Mouse (Mus musculus) C2C12 (cell line): ENCODE measurements around the gene Elf1. TPM values are rescaled to one million over a fixed set of nuclear protein-coding genes. Genes with fewer than 3 reads are reported as not detected.

Experiments used
- H3K27me3 ChIP-seq: one replicate; pipeline ENCODE4 v1.6.1; 2011; ENCODE audit not compliant: control insufficient read depth, insufficient read depth, insufficient read length
- H3K36me3 ChIP-seq: one replicate; pipeline ENCODE4 v1.6.1; 2011; ENCODE audit not compliant: control insufficient read depth, insufficient read depth
- H3K4me3 ChIP-seq: one replicate; pipeline ENCODE4 v1.5.1; 2011; ENCODE audit warnings: mild to moderate bottlenecking, control low read depth; ENCODE audit not compliant: poor library complexity, insufficient read depth, severe bottlenecking
- H3K79me2 ChIP-seq: one replicate; pipeline ENCODE4 v1.6.1; 2011; ENCODE audit not compliant: control insufficient read depth, insufficient read depth
- H3K79me3 ChIP-seq: one replicate; pipeline ENCODE4 v1.6.1; 2011; ENCODE audit warnings: low read depth, control low read depth
- H3ac ChIP-seq: one replicate; pipeline ENCODE3; 2011; ENCODE audit warnings: low read depth; ENCODE audit not compliant: control insufficient read depth, insufficient read length
- CEBPB ChIP-seq: IDR thresholded peaks from one replicate; pipeline ENCODE4 v1.6.1; 2011; ENCODE audit warnings: low read depth, mild to moderate bottlenecking, control low read depth, moderate library complexity
- CTCF ChIP-seq: IDR thresholded peaks from one replicate; pipeline ENCODE4 v1.5.1; 2011; ENCODE audit not compliant: control insufficient read depth, insufficient read depth, insufficient read length
- FOSL1 ChIP-seq: IDR thresholded peaks from one replicate; pipeline ENCODE4 v1.8.0; 2011; ENCODE audit warnings: mild to moderate bottlenecking, low read length; ENCODE audit not compliant: poor library complexity, insufficient read depth, severe bottlenecking
- MAX ChIP-seq: IDR thresholded peaks from one replicate; pipeline ENCODE4 v1.6.1; 2011; ENCODE audit warnings: mild to moderate bottlenecking, control low read depth
- MYOD1 ChIP-seq: IDR thresholded peaks from one replicate; pipeline ENCODE4 v1.6.1; 2011; ENCODE audit warnings: low read depth; ENCODE audit not compliant: control insufficient read depth, insufficient read length
- MYOG ChIP-seq: IDR thresholded peaks from one replicate; pipeline ENCODE4 v1.6.1; 2011; ENCODE audit not compliant: control insufficient read depth, insufficient read length; ENCODE audit errors: extremely low read depth
- USF1 ChIP-seq: IDR thresholded peaks from one replicate; pipeline ENCODE4 v1.6.1; 2011; ENCODE audit warnings: low read depth, mild to moderate bottlenecking, control low read depth, moderate library complexity
- polyA plus RNA-seq: library from polyadenylated mRNA; unstranded; fragments of >200 nt; fragmentation: generic; extraction: Trizol; gene quantifications from one replicate; pipeline ENCODE4 v1.2.1, GENCODE M21; 2012; ENCODE audit warnings: missing spikeins

Elf1 gene
- polyA plus RNA-seq, 1 experiment: 3.4 TPM

- H3K27me3 ChIP-seq: no peaks in the 10 kb centered on the region
- TF ChIP-seq MYOG (no peak), FOSL1 (no peak), CTCF (no peak), CEBPB (no peak), USF1 (no peak), MAX (no peak), MYOD1 (no peak)
- H3K4me3 ChIP-seq: no peak overlapping the region
- H3K79me2 ChIP-seq: no peaks in the 10 kb centered on the region
- H3ac ChIP-seq: no peak overlapping the region
- H3K36me3 ChIP-seq: no peaks in the 10 kb centered on the region
- H3K79me3 ChIP-seq: no peaks in the 10 kb centered on the region
Observed at GRCm38 (mm10) chr14:79508662-79509305, 27.8 kb downstream of the Elf1 start.

GRCm38 (mm10) chr14:79511521-79511920 lies 30.5 kb downstream of the Elf1 start:
- H3K27me3 ChIP-seq: no peaks in the 10 kb centered on the region
- peaks cover under 1% of the 10 kb centered on the region for H3K79me3 ChIP-seq
- TF ChIP-seq FOSL1 (no peak), CEBPB (no peak), MAX (no peak), USF1 (no peak)
- no peaks in the 10 kb centered on the region for H3K36me3 ChIP-seq
- no peak overlapping the region for H3K4me3 ChIP-seq
- H3ac ChIP-seq: no peak overlapping the region
- H3K79me2 ChIP-seq: peaks cover 11% of the 10 kb centered on the region

- H3K4me3 ChIP-seq: no peak overlapping the region
- H3K79me2 ChIP-seq: peaks cover 34% of the 10 kb centered on the region
- H3ac ChIP-seq: no peak overlapping the region
- no peaks in the 10 kb centered on the region for H3K36me3 ChIP-seq
- TF ChIP-seq CTCF (no peak), CEBPB (no peak), FOSL1 (no peak), USF1 (no peak), MYOD1 (no peak), MYOG (no peak), MAX (no peak)
- peaks cover 3% of the 10 kb centered on the region for H3K79me3 ChIP-seq
- H3K27me3 ChIP-seq: no peaks in the 10 kb centered on the region
Observed at GRCm38 (mm10) chr14:79513951-79514350, 33.0 kb downstream of the Elf1 start.

GRCm38 (mm10) chr14:79515100-79515499 lies 34.1 kb downstream of the Elf1 start:
- H3K4me3 ChIP-seq: no peak overlapping the region
- H3K79me2 ChIP-seq: peaks cover 43% of the 10 kb centered on the region
- no peak overlapping the region for H3ac ChIP-seq
- TF ChIP-seq MYOG: no peak
- no peak for TF ChIP-seq MAX
- TF ChIP-seq CEBPB: no peak
- TF ChIP-seq CTCF: no peak
- TF ChIP-seq USF1: no peak
- no peak for TF ChIP-seq FOSL1
- TF ChIP-seq MYOD1: no peak
- no peaks in the 10 kb centered on the region for H3K36me3 ChIP-seq
- H3K27me3 ChIP-seq: no peaks in the 10 kb centered on the region
- H3K79me3 ChIP-seq: peaks cover 3% of the 10 kb centered on the region

- no peak for TF ChIP-seq MYOD1
- no peaks in the 10 kb centered on the region for H3K36me3 ChIP-seq
Observed at GRCm38 (mm10) chr14:79515511-79516242, 34.7 kb downstream of the Elf1 start.

GRCm38 (mm10) chr14:79516243-79516610 lies 35.2 kb downstream of the Elf1 start:
- Histone ChIP-seq H3ac (no peak overlapping the region), H3K79me2 (peaks cover 50% of the 10 kb centered on the region), H3K79me3 (peaks cover 3% of the 10 kb centered on the region), H3K36me3 (no peaks in the 10 kb centered on the region), H3K4me3 (no peak overlapping the region), H3K27me3 (no peaks in the 10 kb centered on the region)
- TF ChIP-seq USF1 (no peak), MYOG (no peak), CTCF (no peak), MAX (no peak), FOSL1 (no peak), MYOD1 (no peak), CEBPB (no peak)

More at GRCm38 (mm10) chr14:79515511-79516242, 34.7 kb downstream of the Elf1 start:
- Histone ChIP-seq H3K27me3 (no peaks in the 10 kb centered on the region), H3K79me3 (peaks cover 3% of the 10 kb centered on the region), H3K4me3 (no peak overlapping the region), H3K79me2 (peaks cover 45% of the 10 kb centered on the region), H3ac (no peak overlapping the region)
